In genomic region chr7:34718651-34719050, GRCm38 (mm10) we compare ENCODE assay signal across 11 mouse cellular contexts.
DNase-seq lines count a peak whose midpoint lies in the region; ATAC-seq and TF ChIP-seq lines count a peak whose summit lies in the region.
"Had no signal": no experiment of that assay in that cellular context is flagged by ENCODE, and none has a peak within 500 bp of the region (broad histone marks: within the 10 kb centered on the region; RNA-seq: fewer than 3 reads in every experiment).

No protein-coding gene starts in this region.

- peaks cover 2% of the 10 kb centered on the region for H3K4me1 ChIP-seq in heart, adult 2 months (ENCODE audit: control insufficient read depth, insufficient read depth, low read length)
- peaks cover 38% of the 10 kb centered on the region for H3K4me1 ChIP-seq in heart, embryonic 10.5 days
- H3K4me1 ChIP-seq in forebrain, embryonic 16.5 days (replicated peaks; ENCODE audit: control insufficient read depth, insufficient read depth, low read length), result peaks cover 14% of the 10 kb centered on the region
- H3K4me1 ChIP-seq in lung, postnatal 0 days (ENCODE audit: insufficient read depth, low read depth, low read length), result peaks cover 6% of the 10 kb centered on the region
- H3K4me1 ChIP-seq in intestine, embryonic 16.5 days (ENCODE audit: control insufficient read depth, insufficient read depth, low read length), result peaks cover 31% of the 10 kb centered on the region

- H3K27me3 ChIP-seq in heart, adult 2 months (ENCODE audit: control insufficient read depth, insufficient read depth, low read length), result no peaks in the 10 kb centered on the region
- peaks cover 13% of the 10 kb centered on the region; the same call in 1 of the 2 replicates for H3K27me3 ChIP-seq in heart, embryonic 10.5 days (ENCODE audit: insufficient read depth, poor library complexity, severe bottlenecking)
- no peaks in the 10 kb centered on the region for H3K27me3 ChIP-seq in forebrain, embryonic 16.5 days (replicated peaks; ENCODE audit: control insufficient read depth, insufficient read depth, low read length)
- no peaks in the 10 kb centered on the region; the same call in 1 of the 2 replicates for H3K27me3 ChIP-seq in lung, postnatal 0 days (replicated peaks; ENCODE audit: insufficient read depth, low read length)
- H3K27me3 ChIP-seq in intestine, embryonic 16.5 days (replicated peaks; ENCODE audit: control insufficient read depth, insufficient read depth, low read length), result no peaks in the 10 kb centered on the region

- H3K9me3 ChIP-seq in heart, embryonic 10.5 days, result no peaks in the 10 kb centered on the region
- H3K9me3 ChIP-seq in forebrain, embryonic 16.5 days (ENCODE audit: control insufficient read depth, low read length), result no peaks in the 10 kb centered on the region
- H3K9me3 ChIP-seq in lung, postnatal 0 days (ENCODE audit: low read length), result no peaks in the 10 kb centered on the region
- H3K9me3 ChIP-seq in intestine, embryonic 16.5 days (ENCODE audit: control insufficient read depth, low read length), result no peaks in the 10 kb centered on the region

- H3K79me2 ChIP-seq in heart, adult 2 months (replicated peaks; ENCODE audit: control insufficient read depth, insufficient read depth, low read length), result no peaks in the 10 kb centered on the region

- no peak overlapping the region for H3K27ac ChIP-seq in heart, adult 2 months
- no peak overlapping the region for H3K27ac ChIP-seq in heart, embryonic 10.5 days
- H3K27ac ChIP-seq in forebrain, embryonic 16.5 days (ENCODE audit: low read length), result no peak overlapping the region
- no peak overlapping the region for H3K27ac ChIP-seq in lung, postnatal 0 days (ENCODE audit: low read length)
- H3K27ac ChIP-seq in intestine, embryonic 16.5 days (ENCODE audit: low read length), result no peak overlapping the region
- H3K27ac ChIP-seq: liver, embryonic 14.5 days had no signal

- intact Hi-C loops in heart, adult 2 months (cut with DNase I), result loop anchor here (1.0 kb wide), 1 partner anchor 42 kb away; no protein-coding TSS in a partner anchor

- no peak overlapping the region for H3K4me3 ChIP-seq in heart, adult 2 months
- H3K4me3 ChIP-seq in heart, embryonic 10.5 days, result no peak overlapping the region
- H3K4me3 ChIP-seq in forebrain, embryonic 16.5 days (replicated peaks; ENCODE audit: low read length), result no peak overlapping the region
- no peak overlapping the region for H3K4me3 ChIP-seq in lung, postnatal 0 days (ENCODE audit: low read depth, low read length)
- H3K4me3 ChIP-seq in intestine, embryonic 16.5 days (ENCODE audit: low read length), result no peak overlapping the region

- no peak for TF ChIP-seq POLR2A in heart, adult 2 months (IDR thresholded peaks at IDR 0.05; ENCODE audit: insufficient read depth, low read depth, low read length)

- peak; percentile 86 for TF ChIP-seq EP300 in heart, adult 2 months (IDR thresholded peaks at IDR 0.05; ENCODE audit: insufficient read depth, low read depth, low read length)
- TF ChIP-seq EP300 in lung, postnatal 0 days (IDR thresholded peaks at IDR 0.05), result no peak

- no peak for TF ChIP-seq CTCF in heart, adult 2 months (IDR thresholded peaks at IDR 0.05)
- no peak for TF ChIP-seq CTCF in lung, postnatal 0 days (IDR thresholded peaks at IDR 0.05)

- peak; percentile 63 for ATAC-seq in forebrain, embryonic 16.5 days
- peak; percentile 8; the same call in 1 of the 2 replicates for ATAC-seq in lung, postnatal 0 days
- no peak for ATAC-seq in intestine, embryonic 16.5 days
- no peak for ATAC-seq in CD4-positive, CD25-positive, alpha-beta regulatory T cell, adult 4 months

- H3K9ac ChIP-seq in heart, adult 2 months (ENCODE audit: low read depth, low read length), result no peak overlapping the region
- no peak overlapping the region; the same call in 1 of the 2 replicates for H3K9ac ChIP-seq in forebrain, embryonic 16.5 days (replicated peaks; ENCODE audit: low read depth, low read length)
- no peak overlapping the region for H3K9ac ChIP-seq in lung, postnatal 0 days (replicated peaks; ENCODE audit: low read depth)
- no peak overlapping the region for H3K9ac ChIP-seq in intestine, embryonic 16.5 days (ENCODE audit: low read depth, low read length)
- H3K9ac ChIP-seq: liver, embryonic 14.5 days had no signal

- DNase-seq in heart, adult 2 months, result peak; percentile 46 to 76
- DNase-seq in heart, embryonic 10.5 days (ENCODE audit: low spot score), result no peak
- DNase-seq in NIH3T3 (ENCODE audit: low read depth), result peak; percentile 56
- DNase-seq in lung, postnatal 0 days (ENCODE audit: low spot score), result peak; percentile 44
- DNase-seq in natural killer cell, adult 2 months (ENCODE audit: low spot score in 2 of 2), result no peak
- DNase-seq: cerebellum, postnatal 14 days; right cerebral cortex, postnatal 14 days had no signal

- no peaks in the 10 kb centered on the region for H3K36me3 ChIP-seq in heart, adult 2 months (ENCODE audit: control insufficient read depth, insufficient read depth, low read length)
- H3K36me3 ChIP-seq in heart, embryonic 10.5 days, result no peaks in the 10 kb centered on the region
- H3K36me3 ChIP-seq in forebrain, embryonic 16.5 days (ENCODE audit: control insufficient read depth, insufficient read depth), result no peaks in the 10 kb centered on the region
- H3K36me3 ChIP-seq in lung, postnatal 0 days (ENCODE audit: insufficient read depth, low read length), result no peaks in the 10 kb centered on the region
- no peaks in the 10 kb centered on the region for H3K36me3 ChIP-seq in intestine, embryonic 16.5 days (ENCODE audit: control insufficient read depth, insufficient read depth, low read length)

- H3K4me2 ChIP-seq in forebrain, embryonic 16.5 days (ENCODE audit: low read length), result no peak overlapping the region
- H3K4me2 ChIP-seq in lung, postnatal 0 days (replicated peaks; ENCODE audit: low read depth, low read length), result no peak overlapping the region
- H3K4me2 ChIP-seq in intestine, embryonic 16.5 days (ENCODE audit: low read depth, low read length), result no peak overlapping the region

- WGBS in heart, adult 2 months, result 46% methylated on average over 9 of the region's 9 CpGs
- WGBS in heart, embryonic 10.5 days, result 53% methylated on average over 9 of the region's 9 CpGs
- 54% methylated on average over 9 of the region's 9 CpGs for WGBS in forebrain, embryonic 16.5 days
- WGBS in lung, postnatal 0 days, result 69% methylated on average over 9 of the region's 9 CpGs
- 69% methylated on average over 9 of the region's 9 CpGs for WGBS in intestine, embryonic 16.5 days

Comparison
In these comparisons a context has a peak if more than half of its experiments do, and no peak if none do; other contexts are left out.
1. DNase-seq: peak in heart, adult 2 months (2 of 2), NIH3T3 (single experiment) and lung, postnatal 0 days (single experiment); none in heart, embryonic 10.5 days (single experiment) and natural killer cell, adult 2 months (0 of 2).
2. ATAC-seq: peak in forebrain, embryonic 16.5 days (single experiment) and lung, postnatal 0 days (single experiment); none in intestine, embryonic 16.5 days (single experiment) and CD4-positive, CD25-positive, alpha-beta regulatory T cell, adult 4 months (single experiment).